Mouse (Mus musculus): Measurements from ENCODE around the gene Hist1h2bp. TPM values are rescaled to one million over a fixed set of nuclear protein-coding genes. Genes with fewer than 3 reads are reported as not detected.
A peak's percentile ranks its signal among the peaks of the same experiment; 100 is the strongest.
"Not testable (repeated sequence)": the region's sequence is repeated elsewhere in the genome, so short reads cannot be mapped to it uniquely, and the experiment has no call there.

The Hist1h2bp gene
- polyA plus RNA-seq, 1 experiment from 2014 or later = 1.7 TPM

DNA sequence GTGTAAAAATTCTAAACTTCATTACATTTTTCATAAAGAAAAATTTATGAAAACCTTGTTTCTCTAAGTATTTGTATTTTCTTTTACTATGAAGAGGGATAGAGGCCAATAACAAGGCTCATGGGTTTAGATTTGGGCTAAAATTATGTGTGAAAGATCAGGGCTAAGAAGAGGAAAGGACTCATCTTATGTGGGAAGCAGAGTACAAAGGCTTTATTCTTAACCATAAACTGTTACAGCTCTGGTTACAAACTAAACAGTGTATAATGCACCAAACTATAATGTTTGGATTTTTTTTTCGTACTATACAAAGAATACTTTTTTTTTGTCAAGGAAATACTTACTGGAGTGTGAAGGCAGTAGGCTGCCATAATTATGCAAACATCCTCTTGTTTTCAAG lies 31.6 kb upstream of the Hist1h2bp start:
- Histone ChIP-seq H3K9ac (no peak overlapping the region), H3K27ac (no peak overlapping the region), H3K27me3 (no peaks in the 10 kb centered on the region), H3K36me3 (no peaks in the 10 kb centered on the region), H3K4me3 (no peak overlapping the region), H3K4me2 (peak overlapping the region; percentile 77), H3K9me3 (no peaks in the 10 kb centered on the region), H3K4me1 (peaks cover 11% of the 10 kb centered on the region)
- WGBS = 67% methylated on average over 1 of the region's 1 CpGs
- no peak for ATAC-seq (ENCODE audit: insufficient number of reproducible peaks, insufficient read depth, low FRiP score, low TSS enrichment, low read depth)

DNA sequence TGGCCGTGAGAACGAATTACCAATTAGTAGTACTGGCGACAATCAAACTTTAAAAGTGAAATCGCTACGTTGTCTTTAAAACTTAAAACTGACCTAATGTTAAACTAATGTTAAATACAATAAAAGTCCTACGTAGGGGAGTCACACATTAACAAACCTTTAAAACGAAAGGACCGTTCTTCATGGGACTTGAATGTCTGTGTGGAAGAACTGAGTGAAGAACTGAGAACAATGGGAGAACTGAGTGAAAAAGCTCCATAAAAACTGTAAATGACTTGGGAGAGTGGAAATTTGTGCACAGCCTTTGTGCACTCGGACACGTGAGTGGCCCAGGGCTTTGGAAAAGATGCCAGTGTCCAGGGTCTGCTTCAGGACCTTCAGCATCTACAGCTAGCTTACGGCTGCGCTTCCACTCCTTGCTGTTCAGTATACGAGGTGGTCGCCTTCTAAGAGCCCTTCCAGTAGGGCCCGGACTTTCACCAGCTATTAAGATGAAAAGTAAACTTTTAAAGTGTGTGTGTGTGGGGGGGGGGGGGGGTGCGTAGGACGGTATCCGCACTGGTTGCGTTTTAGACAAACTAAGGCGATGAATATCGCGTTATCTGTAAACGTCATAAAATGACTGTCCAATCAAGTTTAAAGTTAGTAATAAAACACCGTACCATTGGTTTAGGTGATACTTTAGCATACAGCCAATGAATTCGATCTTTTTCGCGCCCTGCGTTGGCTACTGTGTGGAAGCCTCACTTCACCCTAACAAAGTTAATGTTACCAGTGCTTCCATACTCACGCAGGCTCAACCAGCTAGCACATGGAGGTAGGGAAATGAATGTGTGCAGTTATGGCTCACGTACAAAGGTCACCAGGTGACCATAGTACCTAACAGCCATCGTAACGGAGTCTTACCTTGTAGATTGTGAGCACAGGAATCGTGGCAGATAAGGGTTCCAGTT lies 8.2 kb upstream of the Hist1h2bp start:
- Histone ChIP-seq H3K36me3 (no peaks in the 10 kb centered on the region), H3K4me3 (peak overlapping the region; percentile 68), H3K27ac (peak overlapping the region; percentile 97), H3K4me1 (peaks cover 32% of the 10 kb centered on the region), H3K9ac (peak overlapping the region; percentile 91), H3K4me2 (peak overlapping the region; percentile 96), H3K9me3 (no peaks in the 10 kb centered on the region), H3K27me3 (no peaks in the 10 kb centered on the region)
- 4% methylated on average over 33 of the region's 33 CpGs for WGBS
- ATAC-seq (ENCODE audit: insufficient number of reproducible peaks, insufficient read depth, low FRiP score, low TSS enrichment, low read depth) = peak; percentile 87

DNA sequence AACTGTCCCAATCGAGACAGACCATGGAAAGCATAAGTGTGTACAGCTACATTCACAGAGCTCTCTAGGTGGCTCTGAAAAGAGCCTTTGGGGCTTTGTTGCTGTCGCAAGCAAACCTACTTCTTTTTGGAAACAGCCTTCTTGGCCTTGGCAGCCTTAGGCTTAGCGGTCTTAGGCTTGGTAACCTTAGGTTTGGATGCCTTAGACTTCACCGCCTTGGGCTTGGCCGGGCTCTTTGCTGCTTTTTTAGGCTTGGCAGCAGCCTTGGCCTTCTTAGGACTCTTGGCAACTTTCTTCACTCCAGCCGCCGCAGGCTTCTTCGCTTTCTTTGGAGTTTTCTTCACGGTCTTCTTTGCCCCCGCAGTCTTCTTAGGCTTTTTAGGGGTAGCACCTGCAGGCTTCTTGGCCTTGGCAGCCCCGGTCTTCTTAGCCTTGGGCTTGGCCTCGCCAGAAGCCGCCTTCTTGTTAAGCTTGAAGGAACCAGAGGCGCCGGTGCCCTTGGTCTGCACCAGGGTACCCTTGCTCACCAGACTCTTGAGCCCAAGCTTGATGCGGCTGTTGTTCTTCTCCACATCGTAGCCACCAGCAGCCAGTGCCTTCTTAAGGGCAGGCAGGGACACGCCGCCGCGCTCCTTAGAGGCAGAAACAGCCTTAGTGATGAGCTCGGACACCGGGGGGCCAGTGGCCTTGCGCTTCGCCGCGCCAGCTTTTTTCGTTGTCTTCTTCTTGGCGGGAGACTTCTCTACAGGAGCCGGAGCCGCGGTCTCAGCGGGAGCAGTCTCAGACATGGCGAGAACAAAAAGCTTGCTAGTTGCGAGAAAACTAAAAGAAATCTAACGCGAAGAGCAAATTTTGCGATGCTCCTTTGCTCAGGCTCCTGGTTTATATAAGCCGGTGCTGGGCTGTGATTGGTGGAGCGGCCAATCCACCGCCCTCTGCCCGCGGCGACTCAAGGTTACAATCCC lies 7.2 kb upstream of the Hist1h2bp start, which contains the start of gene Hist1h1b:
TSS of gene Hist1h1b (minus strand) at position 859 of the 965 bp plus-strand sequence.
- Histone ChIP-seq H3K36me3 (no peaks in the 10 kb centered on the region), H3K9ac (peak within 1 kb of the TSS; percentile 91), H3K27me3 (no peaks in the 10 kb centered on the region), H3K4me3 (peak within 1 kb of the TSS; percentile 68), H3K4me1 (peaks cover 36% of the 10 kb centered on the region), H3K4me2 (peak within 1 kb of the TSS; percentile 96), H3K9me3 (no peaks in the 10 kb centered on the region), H3K27ac (peak within 1 kb of the TSS; percentile 97)
- WGBS = under 1% methylated on average over 44 of the region's 44 CpGs
- peak; percentile 57; the same call in 1 of the 2 replicates for ATAC-seq (ENCODE audit: insufficient number of reproducible peaks, insufficient read depth, low FRiP score, low TSS enrichment, low read depth)

DNA sequence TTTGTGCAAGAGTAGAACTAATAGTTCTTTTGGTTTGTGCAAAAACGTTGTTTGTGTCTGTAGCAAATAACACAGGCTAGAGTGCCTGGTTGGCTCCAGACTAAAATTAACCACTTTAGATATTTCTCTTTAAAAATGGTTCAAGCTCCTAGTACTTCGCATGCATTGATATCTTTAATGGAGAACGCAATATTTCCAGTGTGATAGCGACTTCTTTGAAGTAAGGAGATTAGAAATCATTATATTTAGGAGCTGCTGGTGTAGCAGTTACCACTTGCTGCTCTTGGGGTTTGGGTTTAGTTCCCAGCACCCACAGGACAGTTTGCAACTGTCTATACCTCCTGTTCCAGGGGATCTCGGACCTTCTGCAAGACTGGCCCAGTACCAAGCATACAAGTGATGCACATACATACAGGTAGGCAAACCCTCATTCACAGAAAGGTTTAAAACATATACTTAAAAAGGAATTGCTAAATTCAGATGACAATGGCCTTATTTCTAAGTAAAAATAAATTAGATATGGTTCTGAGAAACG lies 6.2 kb upstream of the Hist1h2bp start:
- Histone ChIP-seq H3K36me3 (no peaks in the 10 kb centered on the region), H3K4me3 (peak overlapping the region; percentile 68), H3K27me3 (no peaks in the 10 kb centered on the region), H3K27ac (peak overlapping the region; percentile 97), H3K4me2 (peak overlapping the region; percentile 96), H3K9ac (0 out of 2 replicates have a peak overlapping the region, but pooled peaks have one; percentile 16), H3K4me1 (peaks cover 42% of the 10 kb centered on the region), H3K9me3 (no peaks in the 10 kb centered on the region)
- WGBS = 37% methylated on average over 6 of the region's 6 CpGs
- ATAC-seq (ENCODE audit: insufficient number of reproducible peaks, insufficient read depth, low FRiP score, low TSS enrichment, low read depth) = no peak

DNA sequence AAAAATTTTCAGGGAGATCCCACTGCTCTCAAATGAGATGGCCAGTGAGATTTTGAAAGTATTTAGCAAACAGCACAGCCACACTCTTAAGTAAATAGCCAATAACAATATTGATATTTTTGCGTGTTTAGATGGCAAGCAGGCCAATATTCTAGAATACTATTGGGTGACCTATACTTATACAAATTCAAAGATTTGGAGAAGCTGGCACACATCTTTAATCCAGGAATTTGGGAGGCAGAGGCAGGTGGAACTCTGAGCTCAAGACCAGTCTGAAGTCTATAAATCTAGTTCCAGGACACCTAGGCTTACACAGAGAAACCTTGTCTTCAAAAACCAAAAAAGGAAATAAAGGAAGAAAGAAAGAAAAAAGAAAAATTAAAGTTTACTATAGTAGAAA lies 5.6 kb upstream of the Hist1h2bp start:
- H3K4me3 ChIP-seq = no peak overlapping the region
- H3K9ac ChIP-seq = no peak overlapping the region
- H3K27ac ChIP-seq = peak overlapping the region; percentile 95; the same call in 1 of the 2 replicates
- WGBS = 80% methylated on average over 1 of the region's 1 CpGs
- H3K36me3 ChIP-seq = no peaks in the 10 kb centered on the region
- H3K27me3 ChIP-seq = no peaks in the 10 kb centered on the region
- ATAC-seq (ENCODE audit: insufficient number of reproducible peaks, insufficient read depth, low FRiP score, low TSS enrichment, low read depth) = no peak
- H3K9me3 ChIP-seq = no peaks in the 10 kb centered on the region
- no peak overlapping the region for H3K4me2 ChIP-seq
- peaks cover 44% of the 10 kb centered on the region for H3K4me1 ChIP-seq

DNA sequence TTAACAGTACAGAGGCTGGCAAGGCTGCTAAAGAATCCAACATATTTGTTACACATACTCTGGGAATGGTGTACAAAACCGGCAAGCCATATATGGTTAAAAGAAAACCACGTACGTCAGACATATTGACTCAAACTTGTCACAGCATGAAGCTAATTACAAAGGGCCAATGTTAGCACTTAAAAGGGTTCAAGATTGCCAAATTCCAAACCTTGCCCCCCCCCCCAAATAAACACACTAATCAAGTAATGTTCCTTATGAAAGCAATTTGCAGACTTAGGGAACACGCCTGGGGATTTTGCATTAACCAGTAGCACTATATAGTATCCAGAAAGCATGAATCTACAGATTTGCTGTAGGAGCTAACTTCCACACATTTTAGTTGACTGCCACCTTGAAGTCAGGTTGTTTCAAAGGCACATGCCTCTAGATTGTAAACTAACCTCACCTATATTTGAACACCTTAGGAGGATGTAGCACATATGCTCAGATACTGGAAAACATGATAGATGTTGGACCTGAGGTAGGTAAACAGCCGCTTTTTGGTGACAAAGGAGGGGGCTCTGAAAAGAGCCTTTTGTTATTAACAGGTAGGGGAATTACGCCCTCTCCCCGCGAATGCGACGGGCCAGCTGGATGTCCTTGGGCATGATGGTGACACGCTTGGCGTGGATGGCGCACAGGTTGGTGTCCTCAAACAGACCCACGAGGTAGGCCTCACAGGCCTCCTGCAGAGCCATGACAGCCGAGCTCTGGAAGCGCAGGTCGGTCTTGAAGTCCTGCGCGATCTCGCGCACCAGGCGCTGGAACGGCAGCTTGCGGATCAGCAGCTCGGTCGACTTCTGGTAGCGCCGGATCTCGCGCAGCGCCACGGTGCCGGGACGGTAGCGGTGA lies 4.7 kb upstream of the Hist1h2bp start:
- not testable (repeated sequence) for H3K36me3 ChIP-seq; ATAC-seq (ENCODE audit: insufficient number of reproducible peaks, insufficient read depth, low FRiP score, low TSS enrichment, low read depth); H3K9me3 ChIP-seq; H3K27me3 ChIP-seq
- Histone ChIP-seq H3K27ac (peak overlapping the region; percentile 95), H3K4me1 (peaks cover 44% of the 10 kb centered on the region), H3K4me3 (peak overlapping the region; percentile 48), H3K9ac (peak overlapping the region; percentile 78), H3K4me2 (peak overlapping the region; percentile 73)
- WGBS = under 1% methylated on average over 14 of the region's 35 CpGs

DNA sequence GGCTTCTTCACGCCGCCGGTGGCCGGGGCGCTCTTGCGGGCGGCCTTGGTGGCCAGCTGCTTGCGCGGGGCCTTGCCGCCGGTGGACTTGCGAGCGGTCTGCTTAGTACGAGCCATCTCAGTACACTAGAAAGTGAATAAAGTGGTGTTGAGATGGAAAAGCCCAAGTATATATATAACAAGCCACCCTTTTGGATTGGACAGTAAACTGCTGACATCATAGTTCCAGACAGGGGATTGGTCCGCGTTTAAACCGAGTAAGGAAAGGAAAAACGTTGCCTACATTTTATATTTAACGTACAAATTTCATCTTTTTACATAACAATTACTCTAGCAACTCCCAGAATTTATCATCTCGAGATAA lies 4.0 kb upstream of the Hist1h2bp start, which contains the start of gene Hist1h3i:
TSS of gene Hist1h3i (minus strand) at position 116 of the 363 bp plus-strand sequence.
- peak within 1 kb of the TSS; percentile 95 for H3K27ac ChIP-seq
- WGBS = under 1% methylated on average over 15 of the region's 20 CpGs
- H3K4me2 ChIP-seq = peak within 1 kb of the TSS; percentile 73
- no peaks in the 10 kb centered on the region for H3K9me3 ChIP-seq
- no peaks in the 10 kb centered on the region for H3K27me3 ChIP-seq
- peak; percentile 77 for ATAC-seq (ENCODE audit: insufficient number of reproducible peaks, insufficient read depth, low FRiP score, low TSS enrichment, low read depth)
- peak within 1 kb of the TSS; percentile 48 for H3K4me3 ChIP-seq
- H3K36me3 ChIP-seq = no peaks in the 10 kb centered on the region
- H3K4me1 ChIP-seq = peaks cover 44% of the 10 kb centered on the region
- H3K9ac ChIP-seq = peak within 1 kb of the TSS; percentile 78

DNA sequence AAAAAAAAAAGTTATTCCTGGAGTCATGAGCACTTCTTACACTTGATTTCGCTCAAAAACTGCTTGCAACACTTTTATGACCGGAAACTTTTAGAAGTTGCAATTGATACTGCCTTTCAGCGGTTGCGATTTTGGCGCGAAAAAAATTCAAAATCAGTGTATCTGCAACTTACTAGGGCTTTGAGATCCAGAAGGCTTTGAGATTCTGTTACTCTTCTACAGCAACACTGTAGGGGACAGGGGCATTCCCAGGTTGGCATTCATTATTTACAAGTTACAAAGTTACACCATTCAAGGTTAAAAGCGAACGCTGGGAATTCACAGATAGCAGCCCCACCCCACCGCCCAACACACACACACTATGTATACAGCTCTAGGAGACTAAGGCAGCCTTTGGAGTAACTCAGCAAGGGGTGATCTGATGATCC lies 3.5 kb upstream of the Hist1h2bp start:
- no peak for ATAC-seq (ENCODE audit: insufficient number of reproducible peaks, insufficient read depth, low FRiP score, low TSS enrichment, low read depth)
- peak overlapping the region; percentile 73 for H3K4me2 ChIP-seq
- no peaks in the 10 kb centered on the region for H3K27me3 ChIP-seq
- H3K27ac ChIP-seq = peak overlapping the region; percentile 95
- peaks cover 47% of the 10 kb centered on the region for H3K4me1 ChIP-seq
- WGBS = 1% methylated on average over 9 of the region's 9 CpGs
- H3K9ac ChIP-seq = peak overlapping the region; percentile 68
- H3K36me3 ChIP-seq = no peaks in the 10 kb centered on the region
- no peaks in the 10 kb centered on the region for H3K9me3 ChIP-seq
- H3K4me3 ChIP-seq = peak overlapping the region; percentile 48

DNA sequence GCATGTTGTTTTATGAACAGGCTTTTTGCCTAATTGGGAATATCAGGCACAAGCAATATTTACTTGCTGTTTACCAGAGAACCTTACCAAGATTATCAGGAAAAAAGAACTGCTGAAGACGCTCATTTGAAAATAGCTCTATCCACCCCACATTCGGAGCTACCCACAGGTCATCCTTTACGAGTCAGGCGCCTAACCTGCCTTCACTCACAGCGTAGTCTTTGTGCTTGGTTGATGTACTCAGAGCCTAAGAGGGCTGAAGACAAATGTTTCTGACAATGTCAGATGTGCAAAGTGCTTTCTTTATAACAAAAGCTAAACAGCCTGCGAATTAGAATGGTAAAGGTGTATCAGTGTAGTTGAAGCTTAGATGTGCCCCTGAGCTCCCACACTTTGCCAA lies 3.0 kb upstream of the Hist1h2bp start:
- Histone ChIP-seq H3K9ac (peak overlapping the region; percentile 68), H3K27ac (peak overlapping the region; percentile 95), H3K4me1 (peaks cover 47% of the 10 kb centered on the region), H3K9me3 (no peaks in the 10 kb centered on the region), H3K4me2 (peak overlapping the region; percentile 73), H3K4me3 (peak overlapping the region; percentile 48), H3K27me3 (no peaks in the 10 kb centered on the region), H3K36me3 (no peaks in the 10 kb centered on the region)
- ATAC-seq (ENCODE audit: insufficient number of reproducible peaks, insufficient read depth, low FRiP score, low TSS enrichment, low read depth) = no peak
- WGBS = 35% methylated on average over 6 of the region's 6 CpGs

DNA sequence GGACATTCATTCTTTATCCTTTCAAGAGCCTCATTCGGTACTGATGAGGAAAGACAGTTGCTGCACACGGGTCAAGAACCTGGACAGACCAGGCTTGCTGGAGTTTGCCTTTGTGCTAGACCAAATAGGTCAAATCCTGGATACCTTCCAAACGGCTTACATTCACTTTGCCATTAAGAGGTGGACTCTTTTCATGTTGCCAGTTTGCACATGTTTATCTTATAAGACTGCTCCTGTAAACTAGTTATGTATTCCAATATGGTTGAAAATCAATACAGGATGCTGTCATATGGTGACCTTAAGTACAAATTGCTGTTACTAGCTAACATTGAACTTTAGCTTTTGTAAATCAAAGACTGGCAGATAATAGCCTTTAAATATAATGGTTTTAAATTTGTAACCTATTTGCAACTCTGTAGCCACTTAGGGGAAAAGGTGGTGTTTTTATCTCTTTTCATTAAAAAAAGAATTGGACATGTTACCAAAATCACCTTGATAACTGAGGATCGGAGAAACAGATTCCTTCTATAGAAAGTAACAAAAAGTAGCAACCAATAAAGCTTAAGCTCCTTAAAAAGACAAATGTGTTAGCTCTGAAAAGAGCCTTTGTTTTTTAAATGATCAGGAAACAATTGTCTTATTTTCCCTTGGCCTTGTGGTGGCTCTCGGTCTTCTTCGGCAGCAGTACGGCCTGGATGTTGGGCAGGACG lies 917 bp upstream of the Hist1h2bp start:
- Histone ChIP-seq H3K4me1 (peaks cover 38% of the 10 kb centered on the region), H3K4me3 (peak overlapping the region; percentile 42), H3K4me2 (peak overlapping the region; percentile 62), H3K9me3 (no peaks in the 10 kb centered on the region), H3K27ac (peak overlapping the region; percentile 95), H3K9ac (peak overlapping the region; percentile 73), H3K27me3 (no peaks in the 10 kb centered on the region), H3K36me3 (no peaks in the 10 kb centered on the region)
- 5% methylated on average over 8 of the region's 8 CpGs for WGBS
- ATAC-seq (ENCODE audit: insufficient number of reproducible peaks, insufficient read depth, low FRiP score, low TSS enrichment, low read depth) = no peak

All from embryonic facial prominence, embryonic 13.5 days (tissue).